Mouse (Mus musculus) liver, embryonic 16.5 days (tissue): Measurements from ENCODE around the gene Olfr223. TPM values are rescaled to one million over a fixed set of nuclear protein-coding genes. Genes with fewer than 3 reads are reported as not detected.
"Not testable (repeated sequence)": the region's sequence is repeated elsewhere in the genome, so short reads cannot be mapped to it uniquely, and the experiment has no call there.

Source experiments
- ATAC-seq: fragments of 200-750 bp; cut with Nextera tagmentation; 2 replicates; pipeline ENCODE4 v1.8.0; 2017; ENCODE audit warnings: low read depth, mild to moderate bottlenecking, moderate number of reproducible peaks, moderate library complexity
- H3K27ac ChIP-seq: fragments of 300-500 bp; sonication (generic); 2 replicates; pipeline ENCODE4 v1.5.1; 2014; ENCODE audit warnings: mild to moderate bottlenecking, low read length
- H3K27me3 ChIP-seq: fragments of 300-500 bp; sonication (generic); 2 replicates; pipeline ENCODE4 v1.6.1; 2014; ENCODE audit warnings: low read depth, low read length, mixed read lengths; ENCODE audit not compliant: control insufficient read depth, insufficient read depth
- H3K36me3 ChIP-seq: fragments of 300-500 bp; sonication (generic); 2 replicates; pipeline ENCODE4 v1.6.1; 2014; ENCODE audit warnings: mild to moderate bottlenecking; ENCODE audit not compliant: control insufficient read depth, insufficient read depth
- H3K4me1 ChIP-seq: fragments of 300-500 bp; sonication (generic); 2 replicates; pipeline ENCODE4 v1.6.1; 2014; ENCODE audit warnings: low read depth, low read length, mixed read lengths; ENCODE audit not compliant: control insufficient read depth
- H3K4me2 ChIP-seq: fragments of 300-500 bp; sonication (generic); 2 replicates; pipeline ENCODE4 v1.6.1; 2014; ENCODE audit warnings: low read depth, low read length, mixed read lengths
- H3K4me3 ChIP-seq: fragments of 300-500 bp; sonication (generic); 2 replicates; pipeline ENCODE4 v1.5.1; 2014; ENCODE audit warnings: low read depth, mild to moderate bottlenecking, low read length
- H3K9ac ChIP-seq: fragments of 300-500 bp; sonication (generic); 2 replicates; pipeline ENCODE4 v1.6.1; 2014; ENCODE audit warnings: low read depth, low read length
- H3K9me3 ChIP-seq: fragments of 300-500 bp; sonication (generic); replicated peaks from 2 replicates; pipeline ENCODE4 v1.6.1; 2016; ENCODE audit warnings: low read length; ENCODE audit not compliant: control insufficient read depth
- WGBS: fragments of 180-500 bp; shearing (Covaris S2); extraction: QIAGEN DNeasy Blood & Tissue Kit; methylation state at CpG from one replicate; pipeline ENCODE4 v1.1.7; 2014; ENCODE audit not compliant: insufficient replicate concordance; 5-methylcytosine and 5-hydroxymethylcytosine counted together
- polyA plus RNA-seq: library from polyadenylated mRNA; unstranded; fragments of >200 nt; fragmentation: Nextera tagmentation; extraction: Ambion mirVana; gene quantifications from 2 replicates; pipeline ENCODE4 v1.2.1, GENCODE M21; 2015

The Olfr223 gene
- polyA plus RNA-seq, 1 experiment from 2014 or later, result not detected

DNA sequence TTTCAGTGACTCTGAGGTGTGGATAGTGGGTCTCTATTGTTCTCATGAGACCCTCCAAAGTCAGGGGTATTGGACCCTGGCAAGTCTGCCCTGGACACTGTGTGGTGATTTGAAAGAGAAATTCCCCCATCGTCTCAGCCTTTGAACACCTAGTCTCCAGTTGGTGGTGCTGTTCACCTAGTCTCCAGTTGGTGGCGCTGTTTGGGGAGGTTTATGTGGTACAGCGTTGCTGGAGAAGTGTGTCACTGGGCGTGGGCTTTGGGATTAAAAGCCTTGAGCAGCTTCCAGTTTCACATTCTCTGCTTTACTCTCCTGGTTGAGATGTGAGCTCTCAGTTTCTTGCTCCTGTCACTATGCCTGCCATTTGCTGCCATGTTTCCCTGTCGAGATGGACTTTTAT lies 39.9 kb upstream of the Olfr223 start:
- no peak for ATAC-seq
- no peaks in the 10 kb centered on the region for H3K9me3 ChIP-seq
- WGBS, result 14% methylated on average over 5 of the region's 5 CpGs

DNA sequence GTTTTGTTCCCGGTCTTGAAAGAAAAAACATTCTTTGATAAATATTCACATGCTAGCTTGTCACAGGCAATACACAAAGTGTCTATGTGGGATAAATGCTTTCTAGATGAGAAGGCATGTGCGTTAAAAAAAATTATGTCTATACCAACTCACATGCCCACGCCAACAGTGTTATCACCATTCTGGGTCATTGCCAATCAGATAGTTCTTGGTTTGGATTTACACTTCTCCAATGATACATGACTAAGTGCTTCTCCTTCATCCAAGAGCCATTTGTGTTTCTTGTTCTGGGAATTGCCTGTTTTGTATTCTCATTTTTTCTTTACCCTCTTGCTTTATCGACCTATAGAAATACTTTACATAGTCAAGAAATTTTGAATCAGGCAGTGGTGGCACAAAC lies 38.9 kb upstream of the Olfr223 start:
- ATAC-seq, result no peak
- no peaks in the 10 kb centered on the region for H3K9me3 ChIP-seq
- no peak overlapping the region for H3K4me3 ChIP-seq
- no peaks in the 10 kb centered on the region for H3K36me3 ChIP-seq
- H3K27ac ChIP-seq, result no peak overlapping the region
- no peaks in the 10 kb centered on the region for H3K4me1 ChIP-seq
- 64% methylated on average over 4 of the region's 4 CpGs for WGBS
- H3K9ac ChIP-seq, result no peak overlapping the region
- H3K4me2 ChIP-seq, result no peak overlapping the region
- H3K27me3 ChIP-seq, result no peaks in the 10 kb centered on the region

More for the DNA sequence above, 39.9 kb upstream of the Olfr223 start:
- no peaks in the 10 kb centered on the region for H3K27me3 ChIP-seq
- H3K4me2 ChIP-seq, result no peak overlapping the region
- H3K4me3 ChIP-seq, result no peak overlapping the region
- H3K36me3 ChIP-seq, result no peaks in the 10 kb centered on the region
- H3K9ac ChIP-seq, result no peak overlapping the region
- no peak overlapping the region for H3K27ac ChIP-seq
- no peaks in the 10 kb centered on the region for H3K4me1 ChIP-seq

DNA sequence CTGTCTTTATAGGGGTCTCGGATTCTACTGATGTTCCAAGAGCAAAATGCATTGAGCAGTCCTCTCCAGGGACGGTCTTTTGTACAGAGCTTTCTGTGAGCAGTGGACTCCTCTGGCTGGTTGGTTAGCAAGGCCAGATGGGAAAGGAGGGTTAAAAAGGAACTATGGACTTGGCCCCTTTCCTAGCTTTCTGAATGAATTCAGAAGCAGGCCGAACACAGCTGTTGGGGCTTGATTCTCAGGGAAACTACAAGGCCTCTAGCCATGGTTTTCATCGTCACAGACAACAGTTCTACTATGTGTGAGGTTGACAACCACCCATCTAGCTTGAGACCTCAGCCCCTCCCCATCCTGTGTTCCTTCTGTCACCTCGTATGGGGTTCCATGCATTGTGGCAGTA lies 36.8 kb upstream of the Olfr223 start:
- ATAC-seq, result no peak

GRCm38 (mm10) chr11:59628177-59628576 lies 35.1 kb upstream of the Olfr223 start:
- Histone ChIP-seq H3K27ac (no peak overlapping the region), H3K9me3 (no peaks in the 10 kb centered on the region), H3K4me2 (no peak overlapping the region), H3K27me3 (no peaks in the 10 kb centered on the region), H3K4me3 (no peak overlapping the region), H3K36me3 (no peaks in the 10 kb centered on the region), H3K4me1 (no peaks in the 10 kb centered on the region), H3K9ac (no peak overlapping the region)
- WGBS, result 35% methylated on average over 5 of the region's 5 CpGs
- ATAC-seq, result no peak

More for the DNA sequence above, 36.8 kb upstream of the Olfr223 start:
- Histone ChIP-seq H3K27ac (no peak overlapping the region), H3K27me3 (no peaks in the 10 kb centered on the region), H3K4me1 (no peaks in the 10 kb centered on the region), H3K4me2 (no peak overlapping the region), H3K36me3 (no peaks in the 10 kb centered on the region), H3K9ac (no peak overlapping the region), H3K9me3 (no peaks in the 10 kb centered on the region), H3K4me3 (no peak overlapping the region)
- 59% methylated on average over 5 of the region's 5 CpGs for WGBS

GRCm38 (mm10) chr11:59626192-59626591 lies 33.1 kb upstream of the Olfr223 start:
- WGBS, result 75% methylated on average over 7 of the region's 7 CpGs

DNA sequence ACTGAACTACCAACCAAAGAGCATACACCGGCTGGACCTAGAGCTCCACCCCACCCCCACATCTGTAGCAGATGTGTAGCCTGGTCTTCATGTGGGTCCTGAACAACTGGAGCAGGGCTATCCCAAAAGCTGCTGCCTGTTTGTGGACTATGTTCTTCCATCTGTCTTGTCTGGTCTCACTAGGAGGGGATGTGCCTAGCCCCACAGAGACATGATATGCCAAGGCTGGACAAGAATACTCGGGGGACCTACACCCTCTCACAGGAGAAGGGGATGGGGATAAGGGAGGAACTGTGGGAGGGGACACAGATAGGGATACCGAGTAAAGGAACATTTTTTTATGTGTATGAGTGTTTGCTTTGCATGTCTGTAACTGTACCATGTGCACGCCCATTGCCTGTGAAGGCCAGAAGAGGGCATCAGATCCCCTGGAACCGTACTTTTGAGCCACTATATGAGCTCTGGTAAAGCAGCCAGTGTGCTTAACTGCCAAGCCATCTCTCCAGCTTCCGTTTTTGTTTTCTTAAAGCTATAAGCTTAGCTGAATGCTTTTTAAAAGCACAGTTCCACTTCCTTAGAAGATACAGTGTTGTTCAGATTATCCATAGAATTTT lies 31.0 kb upstream of the Olfr223 start:
- H3K4me2 ChIP-seq, result no peak overlapping the region
- no peak overlapping the region for H3K9ac ChIP-seq
- no peaks in the 10 kb centered on the region for H3K27me3 ChIP-seq
- no peak for ATAC-seq
- no peak overlapping the region for H3K4me3 ChIP-seq
- no peaks in the 10 kb centered on the region for H3K36me3 ChIP-seq
- H3K9me3 ChIP-seq, result no peaks in the 10 kb centered on the region
- H3K27ac ChIP-seq, result no peak overlapping the region
- 21% methylated on average over 6 of the region's 6 CpGs for WGBS
- H3K4me1 ChIP-seq, result no peaks in the 10 kb centered on the region

More at GRCm38 (mm10) chr11:59626192-59626591, 33.1 kb upstream of the Olfr223 start:
- Histone ChIP-seq H3K9ac (no peak overlapping the region), H3K27ac (no peak overlapping the region), H3K4me2 (no peak overlapping the region), H3K9me3 (no peaks in the 10 kb centered on the region), H3K36me3 (no peaks in the 10 kb centered on the region), H3K4me1 (no peaks in the 10 kb centered on the region), H3K4me3 (no peak overlapping the region), H3K27me3 (no peaks in the 10 kb centered on the region)
- ATAC-seq, result no peak

GRCm38 (mm10) chr11:59622214-59622613 lies 29.1 kb upstream of the Olfr223 start:
- H3K9me3 ChIP-seq, result no peaks in the 10 kb centered on the region
- whole genome bisulfite sequencing, result 40% methylated on average over 3 of the region's 3 CpGs
- H3K4me2 ChIP-seq, result no peak overlapping the region
- no peaks in the 10 kb centered on the region for H3K4me1 ChIP-seq
- no peaks in the 10 kb centered on the region for H3K36me3 ChIP-seq
- H3K27ac ChIP-seq, result no peak overlapping the region
- no peak overlapping the region for H3K4me3 ChIP-seq
- ATAC-seq, result no peak
- no peak overlapping the region for H3K9ac ChIP-seq
- H3K27me3 ChIP-seq, result no peaks in the 10 kb centered on the region

GRCm38 (mm10) chr11:59616986-59617385 lies 23.9 kb upstream of the Olfr223 start:
- not testable (repeated sequence) for ATAC-seq, H3K4me1 ChIP-seq
- WGBS, result 48% methylated on average over 2 of the region's 2 CpGs

GRCm38 (mm10) chr11:59614120-59614519 lies 21.0 kb upstream of the Olfr223 start:
- Histone ChIP-seq H3K4me2 (no peak overlapping the region), H3K27me3 (no peaks in the 10 kb centered on the region), H3K9ac (no peak overlapping the region), H3K9me3 (no peaks in the 10 kb centered on the region), H3K27ac (no peak overlapping the region), H3K36me3 (no peaks in the 10 kb centered on the region), H3K4me1 (no peaks in the 10 kb centered on the region), H3K4me3 (no peak overlapping the region)
- no peak for ATAC-seq
- 36% methylated on average over 4 of the region's 4 CpGs for WGBS

More at GRCm38 (mm10) chr11:59616986-59617385, 23.9 kb upstream of the Olfr223 start:
- H3K9me3 ChIP-seq, H3K4me2 ChIP-seq, H3K9ac ChIP-seq, H3K27ac ChIP-seq, H3K36me3 ChIP-seq, H3K27me3 ChIP-seq, H3K4me3 ChIP-seq: not testable (repeated sequence)
